Mouse (Mus musculus): ENCODE results near the gene Bcl3.

- TF ChIP-seq POU5F1 (IDR thresholded peaks at IDR 0.05; ENCODE audit: borderline replicate concordance, low read length), result no peak
- TF ChIP-seq CTCF (conservative IDR thresholded peaks at IDR 0.05; ENCODE audit: low read length), result no peak
- no peak for TF ChIP-seq NANOG (IDR thresholded peaks at IDR 0.05; ENCODE audit: borderline replicate concordance, low read length)
These were observed 33.7 kb upstream of the Bcl3 start for GRCm38 (mm10) chr7:19856283-19856682.

All from E14TG2a.4 (cell line).